Mouse (Mus musculus) limb, embryonic 10.5 days (tissue): ENCODE results near the gene Cntnap5b. TPM values are rescaled to one million over a fixed set of nuclear protein-coding genes. Genes with fewer than 3 reads are reported as not detected.
"Not testable (repeated sequence)": the region's sequence is repeated elsewhere in the genome, so short reads cannot be mapped to it uniquely, and the experiment has no call there.

Experiments used
- DNase-seq: peaks from one replicate; pipeline ENCODE4 v3.0.0-alpha.2; 2017; ENCODE audit warnings: low spot score
- H3K27ac ChIP-seq: fragments of 300-500 bp; sonication (generic); 2 replicates; pipeline ENCODE4 v1.5.1; 2016; ENCODE audit warnings: mild to moderate bottlenecking
- H3K27me3 ChIP-seq: fragments of 300-500 bp; sonication (generic); 2 replicates; pipeline ENCODE4 v1.6.1; 2016; ENCODE audit warnings: low read depth, mild to moderate bottlenecking; ENCODE audit not compliant: poor library complexity, severe bottlenecking
- H3K36me3 ChIP-seq: fragments of 300-500 bp; sonication (generic); 2 replicates; pipeline ENCODE4 v1.6.1; 2016; ENCODE audit warnings: mild to moderate bottlenecking, moderate library complexity
- H3K4me1 ChIP-seq: fragments of 300-500 bp; sonication (generic); 2 replicates; pipeline ENCODE4 v1.6.1; 2016
- H3K4me3 ChIP-seq: fragments of 300-500 bp; sonication (generic); 2 replicates; pipeline ENCODE4 v1.5.1; 2016; ENCODE audit warnings: mild to moderate bottlenecking, moderate library complexity
- H3K9me3 ChIP-seq: fragments of 300-500 bp; sonication (generic); replicated peaks from 2 replicates; pipeline ENCODE4 v1.6.1; 2016; ENCODE audit warnings: mild to moderate bottlenecking
- WGBS: fragments of 180-500 bp; shearing (Covaris S2); methylation state at CpG from one replicate; pipeline ENCODE4 v1.1.7; 2016; 5-methylcytosine and 5-hydroxymethylcytosine counted together
- polyA plus RNA-seq: library from polyadenylated mRNA; unstranded; fragments of >200 nt; fragmentation: Nextera tagmentation; extraction: Ambion mirVana; gene quantifications from 2 replicates; pipeline ENCODE4 v1.2.1, GENCODE M21; 2016

Cntnap5b gene
- not detected in 2 replicates for polyA plus RNA-seq

- Histone ChIP-seq H3K9me3 (no peaks in the 10 kb centered on the region), H3K27me3 (no peaks in the 10 kb centered on the region), H3K4me3 (no peak within 1 kb of the TSS), H3K27ac (no peak within 1 kb of the TSS), H3K4me1 (no peaks in the 10 kb centered on the region), H3K36me3 (no peaks in the 10 kb centered on the region)
- 30% methylated on average over 7 of the region's 7 CpGs for WGBS
- DNase-seq = no peak
Observed at GRCm38 (mm10) chr1:99772614-99773013, at the start of gene Cntnap5b. Cntnap5b (plus strand) TSS chr1:99772765.

DNA sequence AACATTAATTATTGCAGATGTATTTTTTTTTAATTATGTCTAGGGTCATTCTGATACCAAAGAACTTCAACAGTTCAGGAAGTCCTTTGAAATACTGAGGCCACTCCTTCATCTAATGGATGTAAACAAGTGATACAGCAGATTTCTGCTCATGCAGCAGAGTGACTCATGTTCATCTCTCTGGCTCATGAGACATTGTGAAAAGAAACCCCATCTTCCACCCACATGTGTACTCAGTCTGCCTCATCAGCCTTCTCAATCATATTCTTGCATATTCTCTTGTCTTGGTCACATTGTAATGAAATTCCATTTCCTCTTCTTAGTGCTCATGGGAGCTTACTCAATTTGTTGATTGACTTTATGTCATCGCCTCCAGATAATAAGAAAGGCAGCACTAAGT is 12.6 kb upstream of the Cntnap5b start:
- no peak for DNase-seq
- H3K27ac ChIP-seq = no peak overlapping the region
- H3K4me3 ChIP-seq = no peak overlapping the region
- H3K36me3 ChIP-seq = no peaks in the 10 kb centered on the region
- WGBS = 93% methylated on average over 1 of the region's 1 CpGs
- no peaks in the 10 kb centered on the region for H3K27me3 ChIP-seq
- no peaks in the 10 kb centered on the region for H3K4me1 ChIP-seq
- H3K9me3 ChIP-seq = no peaks in the 10 kb centered on the region

- Histone ChIP-seq H3K9me3 (no peaks in the 10 kb centered on the region), H3K27ac (no peak overlapping the region), H3K4me3 (no peak overlapping the region), H3K36me3 (no peaks in the 10 kb centered on the region), H3K4me1 (no peaks in the 10 kb centered on the region), H3K27me3 (no peaks in the 10 kb centered on the region)
- peak; percentile 88 for DNase-seq
- 3% methylated on average over 19 of the region's 19 CpGs for WGBS
Observed at GRCm38 (mm10) chr1:99772183-99772582, 382 bp upstream of the Cntnap5b start.

DNA sequence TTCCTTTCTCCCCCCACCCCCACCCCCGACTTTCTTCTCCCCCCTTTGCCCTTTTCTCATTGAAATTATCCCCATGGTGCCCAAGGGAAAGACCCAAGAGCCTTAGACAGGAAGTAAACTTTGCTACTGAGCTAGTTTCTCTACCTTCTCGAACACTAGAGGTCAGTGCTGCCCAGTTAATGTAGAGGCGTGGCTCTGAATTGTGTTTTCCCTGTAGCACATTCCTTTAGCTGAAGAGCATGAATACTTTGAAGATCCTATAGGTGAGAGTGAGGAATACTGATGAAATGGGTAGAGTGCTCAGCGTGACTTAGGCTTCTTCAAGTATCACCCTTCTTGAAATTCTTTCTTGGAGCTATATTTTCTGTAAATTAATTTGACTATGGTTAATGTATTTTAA is 1.6 kb downstream of the Cntnap5b start:
- WGBS = 10% methylated on average over 4 of the region's 4 CpGs
- no peaks in the 10 kb centered on the region for H3K36me3 ChIP-seq
- H3K4me3 ChIP-seq = no peak overlapping the region
- DNase-seq = no peak
- no peaks in the 10 kb centered on the region for H3K4me1 ChIP-seq
- H3K27ac ChIP-seq = no peak overlapping the region
- H3K9me3 ChIP-seq = no peaks in the 10 kb centered on the region
- no peaks in the 10 kb centered on the region for H3K27me3 ChIP-seq

GRCm38 (mm10) chr1:99813334-99814110 is 41.0 kb downstream of the Cntnap5b start:
- no peak overlapping the region for H3K4me3 ChIP-seq
- 91% methylated on average over 6 of the region's 6 CpGs for WGBS

GRCm38 (mm10) chr1:99872344-99872743 is 99.8 kb downstream of the Cntnap5b start:
- 93% methylated on average over 3 of the region's 3 CpGs for WGBS
- no peak overlapping the region for H3K27ac ChIP-seq
- no peaks in the 10 kb centered on the region for H3K4me1 ChIP-seq
- H3K36me3 ChIP-seq = no peaks in the 10 kb centered on the region
- no peaks in the 10 kb centered on the region for H3K9me3 ChIP-seq
- no peak for DNase-seq
- no peak overlapping the region for H3K4me3 ChIP-seq
- H3K27me3 ChIP-seq = no peaks in the 10 kb centered on the region

More at GRCm38 (mm10) chr1:99813334-99814110, 41.0 kb downstream of the Cntnap5b start:
- no peak for DNase-seq
- Histone ChIP-seq H3K27me3 (no peaks in the 10 kb centered on the region), H3K36me3 (no peaks in the 10 kb centered on the region), H3K9me3 (no peaks in the 10 kb centered on the region), H3K27ac (no peak overlapping the region), H3K4me1 (no peaks in the 10 kb centered on the region)

GRCm38 (mm10) chr1:99907774-99908173 is 135.2 kb downstream of the Cntnap5b start:
- 82% methylated on average over 2 of the region's 2 CpGs for WGBS
- H3K9me3 ChIP-seq = no peaks in the 10 kb centered on the region
- no peaks in the 10 kb centered on the region for H3K36me3 ChIP-seq
- no peak overlapping the region for H3K27ac ChIP-seq
- H3K27me3 ChIP-seq = no peaks in the 10 kb centered on the region
- DNase-seq = no peak
- H3K4me1 ChIP-seq = no peaks in the 10 kb centered on the region
- H3K4me3 ChIP-seq = no peak overlapping the region

- Histone ChIP-seq H3K27me3 (no peaks in the 10 kb centered on the region), H3K27ac (no peak overlapping the region), H3K9me3 (no peaks in the 10 kb centered on the region), H3K36me3 (no peaks in the 10 kb centered on the region), H3K4me3 (no peak overlapping the region), H3K4me1 (no peaks in the 10 kb centered on the region)
- no peak for DNase-seq
Observed at GRCm38 (mm10) chr1:99943515-99943914, 170.9 kb downstream of the Cntnap5b start.

DNA sequence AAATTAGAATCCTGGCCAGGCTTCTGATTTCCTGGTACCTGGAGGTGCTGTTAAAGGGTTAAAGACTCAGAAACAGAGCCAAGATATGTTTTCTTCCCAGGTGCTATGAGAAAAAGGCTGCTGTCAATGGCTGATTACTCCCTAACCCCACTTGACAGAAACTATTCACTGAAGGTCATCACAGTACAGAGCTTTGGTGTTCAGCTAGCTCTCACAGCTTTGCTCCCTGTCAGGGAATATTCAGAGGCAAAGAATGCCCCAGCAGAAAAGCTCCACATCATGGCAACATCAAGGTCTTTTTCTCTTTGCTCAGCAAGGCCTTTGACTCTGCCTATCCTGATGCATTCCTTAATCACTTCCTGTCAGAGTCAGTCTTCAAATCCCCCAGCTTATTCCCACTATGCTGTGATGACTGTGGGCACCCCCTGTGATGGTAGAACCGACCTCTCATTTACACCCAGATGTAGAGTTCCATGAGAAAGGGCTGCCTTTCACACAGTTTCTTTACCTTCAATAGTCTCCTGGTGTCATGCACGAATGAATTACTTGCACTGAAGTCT is 186.9 kb downstream of the Cntnap5b start:
- no peaks in the 10 kb centered on the region for H3K27me3 ChIP-seq
- no peak overlapping the region for H3K27ac ChIP-seq
- 42% methylated on average over 2 of the region's 2 CpGs for WGBS
- no peak for DNase-seq
- no peaks in the 10 kb centered on the region for H3K36me3 ChIP-seq
- no peaks in the 10 kb centered on the region for H3K4me1 ChIP-seq
- no peak overlapping the region for H3K4me3 ChIP-seq
- no peaks in the 10 kb centered on the region for H3K9me3 ChIP-seq

DNA sequence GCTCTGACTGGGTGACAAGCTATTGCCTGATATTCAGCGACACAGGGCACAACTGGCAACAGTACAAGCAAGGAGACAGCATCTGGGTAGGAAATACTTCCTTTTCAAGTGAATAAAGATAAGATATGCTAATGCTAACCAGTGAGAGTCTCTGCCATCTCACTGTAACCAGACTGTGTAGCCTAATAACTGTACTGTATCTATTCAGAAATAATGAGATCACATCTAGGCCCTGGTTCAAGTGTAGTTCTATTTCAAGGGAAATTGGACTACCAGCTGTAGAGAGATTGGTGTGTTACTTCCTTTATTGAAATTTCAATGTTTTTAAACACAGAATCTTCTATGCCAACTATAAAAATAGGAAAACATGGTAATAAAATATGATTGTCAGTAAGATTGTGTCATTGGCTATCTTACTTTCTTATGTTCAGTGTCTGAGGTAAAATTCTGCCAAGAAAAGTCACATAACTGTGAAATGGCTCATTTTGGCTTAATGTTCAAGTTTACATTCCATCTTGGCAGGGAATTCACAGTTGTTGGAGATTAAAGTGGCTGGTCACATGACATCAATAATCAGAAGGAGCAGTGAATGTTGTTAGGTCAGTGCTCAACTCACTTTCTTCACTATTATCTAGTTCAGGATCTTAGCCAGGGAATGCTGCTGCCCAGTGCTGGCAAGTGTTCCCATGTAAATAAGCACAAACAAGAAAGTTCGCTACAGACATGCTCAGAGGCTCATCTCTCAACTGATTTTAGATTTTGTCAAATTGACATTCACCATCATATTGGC is 194.9 kb downstream of the Cntnap5b start:
- no peak overlapping the region for H3K27ac ChIP-seq
- 86% methylated on average over 2 of the region's 2 CpGs for WGBS
- H3K4me3 ChIP-seq = no peak overlapping the region
- no peak for DNase-seq
- H3K9me3 ChIP-seq = no peaks in the 10 kb centered on the region
- H3K4me1 ChIP-seq = no peaks in the 10 kb centered on the region
- H3K27me3 ChIP-seq = no peaks in the 10 kb centered on the region
- no peaks in the 10 kb centered on the region for H3K36me3 ChIP-seq

GRCm38 (mm10) chr1:99970184-99971086 is 197.9 kb downstream of the Cntnap5b start:
- DNase-seq = no peak
- H3K4me3 ChIP-seq = no peak overlapping the region
- no peaks in the 10 kb centered on the region for H3K4me1 ChIP-seq
- WGBS = 44% methylated on average over 4 of the region's 4 CpGs
- no peak overlapping the region for H3K27ac ChIP-seq
- no peaks in the 10 kb centered on the region for H3K36me3 ChIP-seq
- H3K27me3 ChIP-seq = no peaks in the 10 kb centered on the region
- H3K9me3 ChIP-seq = no peaks in the 10 kb centered on the region

DNA sequence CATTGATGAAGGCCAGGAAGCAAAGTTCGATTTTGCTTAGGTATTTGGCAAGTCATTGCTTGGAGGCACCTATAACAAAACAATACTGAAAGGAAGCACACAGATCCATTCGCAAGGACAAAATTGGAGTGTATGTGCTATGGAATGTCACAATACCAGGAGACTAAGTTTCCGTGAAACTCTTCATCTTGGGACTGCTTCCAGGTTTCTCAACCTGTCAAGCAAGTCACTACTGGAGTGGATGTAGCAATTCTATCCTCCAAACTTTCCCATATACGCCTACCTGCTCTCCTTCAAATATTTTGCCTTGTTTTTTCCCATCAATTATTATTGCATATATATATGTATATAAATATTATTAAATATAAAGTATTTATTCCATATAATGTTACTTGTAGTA is 228.7 kb downstream of the Cntnap5b start:
- H3K27ac ChIP-seq = not testable (repeated sequence)

More for the DNA sequence above, 228.7 kb downstream of the Cntnap5b start:
- WGBS = 93% methylated on average over 4 of the region's 4 CpGs
- not testable (repeated sequence) for H3K9me3 ChIP-seq, DNase-seq, H3K36me3 ChIP-seq, H3K4me1 ChIP-seq, H3K4me3 ChIP-seq, H3K27me3 ChIP-seq
